Mouse (Mus musculus) thymus, adult 2 months (tissue): ENCODE measurements around the gene Cxcl10.

Source experiments
- CTCF ChIP-seq: fragments of 200-500 bp; IDR thresholded peaks from 2 replicates; pipeline ENCODE4 v1.5.1; 2012; ENCODE audit warnings: mild to moderate bottlenecking, control low read depth, low read length, moderate library complexity, borderline replicate concordance; ENCODE audit not compliant: control insufficient read depth, poor library complexity, insufficient read depth; ENCODE audit errors: extremely low read depth
- POLR2A ChIP-seq: fragments of 200-500 bp; IDR thresholded peaks from 2 replicates; pipeline ENCODE4 v1.6.1; 2012; ENCODE audit warnings: mild to moderate bottlenecking, low read length, control low read depth, moderate library complexity; ENCODE audit not compliant: control insufficient read depth, poor library complexity, insufficient read depth; ENCODE audit errors: extremely low read depth

DNA sequence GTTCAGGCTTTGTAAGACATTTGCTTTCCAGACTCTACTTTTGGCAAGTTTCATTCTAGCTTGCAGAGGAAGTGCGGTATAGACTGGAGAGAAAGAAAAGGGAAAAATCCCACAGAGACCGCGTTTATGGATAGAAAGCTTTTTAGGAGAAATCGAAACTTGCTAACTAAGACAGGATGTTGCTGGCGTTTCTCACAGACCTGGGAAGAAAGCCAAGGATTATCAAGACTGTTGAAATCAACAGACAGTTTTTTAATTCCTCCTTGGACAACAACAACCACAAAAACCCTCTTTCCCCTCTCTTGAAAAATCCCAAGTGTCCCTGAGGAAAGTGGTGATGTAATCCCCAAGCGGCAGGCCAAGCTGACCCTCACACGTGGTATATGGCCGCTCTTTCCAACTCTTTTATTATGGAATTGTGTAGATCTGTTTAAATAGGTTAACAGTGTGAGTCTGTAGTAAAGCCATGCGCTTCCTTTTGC is 16.3 kb downstream of the Cxcl10 start:
- TF ChIP-seq POLR2A (no peak), CTCF (no peak)
